Mouse (Mus musculus) cortical plate, adult 2 months (tissue): ENCODE data around the gene Cdh8. TPM values are rescaled to one million over a fixed set of nuclear protein-coding genes. Genes with fewer than 3 reads are reported as not detected.
"Not testable (repeated sequence)": the region's sequence is repeated elsewhere in the genome, so short reads cannot be mapped to it uniquely, and the experiment has no call there.

ENCODE experiments used
- H3K27ac ChIP-seq: fragments of 200-500 bp; 2 replicates; pipeline ENCODE4 v1.5.1; 2012; ENCODE audit warnings: low read length, control low read depth, inconsistent platforms; ENCODE audit not compliant: insufficient read depth
- H3K4me1 ChIP-seq: fragments of 200-500 bp; 2 replicates; pipeline ENCODE4 v1.6.1; 2011; ENCODE audit warnings: low read length; ENCODE audit not compliant: control insufficient read depth, insufficient read depth
- H3K4me3 ChIP-seq: fragments of 200-500 bp; 2 replicates; pipeline ENCODE4 v1.5.1; 2011; ENCODE audit warnings: mild to moderate bottlenecking, low read length, control low read depth; ENCODE audit not compliant: insufficient read depth
- CTCF ChIP-seq: fragments of 200-500 bp; IDR thresholded peaks from 2 replicates; pipeline ENCODE4 v1.5.1; 2011; ENCODE audit warnings: mild to moderate bottlenecking, control low read depth, low read length; ENCODE audit not compliant: insufficient read depth; ENCODE audit errors: extremely low read depth
- POLR2A ChIP-seq: fragments of 200-500 bp; IDR thresholded peaks from 2 replicates; pipeline ENCODE4 v1.6.1; 2011; ENCODE audit warnings: mild to moderate bottlenecking, low read length, control low read depth; ENCODE audit not compliant: insufficient read depth; ENCODE audit errors: extremely low read depth
- polyA plus RNA-seq: library from polyadenylated mRNA; depleted of rRNA; stranded (reverse); fragments of >200 nt; gene quantifications from 2 replicates; pipeline ENCODE4 v1.2.3, GENCODE M21; 2012

Cdh8 gene
- polyA plus RNA-seq, 1 experiment, result 22.9 TPM

DNA sequence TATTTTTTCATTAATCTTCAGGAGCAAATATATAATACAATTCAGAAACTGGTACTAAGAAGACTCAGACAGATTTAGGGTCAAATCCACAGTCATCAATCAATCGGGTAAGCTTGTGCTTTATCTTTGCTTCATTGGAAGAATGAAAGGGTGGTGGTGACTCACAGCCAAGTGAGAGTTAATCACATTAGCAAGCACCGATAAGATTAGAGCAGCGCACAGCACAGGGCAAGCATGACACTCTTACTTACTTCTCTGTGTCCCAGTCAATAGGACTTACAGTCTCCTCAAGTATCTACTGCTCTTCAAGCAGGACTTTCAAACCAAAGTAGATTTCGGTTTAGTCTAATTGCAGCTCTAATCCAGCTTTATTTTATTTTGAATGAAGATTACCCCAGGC lies 254.6 kb downstream of the Cdh8 start:
- Histone ChIP-seq H3K4me3 (no peak overlapping the region), H3K27ac (no peak overlapping the region), H3K4me1 (no peaks in the 10 kb centered on the region)
- TF ChIP-seq POLR2A (no peak), CTCF (no peak)

DNA sequence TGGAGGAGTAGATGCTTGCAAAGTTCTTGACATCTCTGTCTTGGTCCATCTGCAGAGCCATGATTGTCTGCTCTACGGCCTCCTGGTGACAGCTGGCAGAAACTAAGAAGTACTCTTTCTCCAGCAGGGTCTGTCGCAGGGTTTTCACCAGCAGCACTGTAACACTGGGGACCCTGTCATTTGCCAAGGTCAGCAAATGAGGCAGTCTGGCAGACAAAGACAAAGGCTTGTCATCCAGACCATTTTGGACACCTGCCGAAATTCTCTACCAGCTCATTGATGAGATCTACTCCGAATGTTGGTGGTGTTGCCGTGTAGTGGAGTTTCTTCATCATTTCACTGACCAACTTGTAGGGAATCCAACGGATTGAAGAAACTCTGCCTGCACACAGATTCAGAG lies 270.8 kb downstream of the Cdh8 start:
- Histone ChIP-seq H3K4me1 (no peaks in the 10 kb centered on the region), H3K27ac (no peak overlapping the region), H3K4me3 (no peak overlapping the region)
- TF ChIP-seq CTCF (no peak), POLR2A (no peak)

DNA sequence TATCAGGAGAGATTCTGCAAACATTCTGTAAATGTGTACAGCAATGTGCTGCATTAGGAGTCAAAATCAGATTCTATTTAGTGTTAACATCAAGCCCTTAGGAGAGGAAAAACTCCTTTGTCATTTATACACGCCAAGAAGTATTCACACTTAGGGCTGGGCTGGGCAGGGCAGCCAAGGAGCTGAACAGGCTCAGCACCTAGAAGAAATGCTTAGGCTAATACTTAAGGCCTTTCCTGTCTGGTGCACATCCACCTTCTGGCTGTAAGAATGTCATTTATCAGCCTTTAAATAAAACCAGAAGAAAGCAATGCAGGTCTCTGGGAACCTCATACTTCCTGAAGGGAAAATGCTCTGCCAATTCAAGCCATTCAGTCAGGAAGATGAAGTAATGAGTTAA lies 271.5 kb downstream of the Cdh8 start:
- H3K4me3 ChIP-seq, H3K4me1 ChIP-seq, H3K27ac ChIP-seq: not testable (repeated sequence)

DNA sequence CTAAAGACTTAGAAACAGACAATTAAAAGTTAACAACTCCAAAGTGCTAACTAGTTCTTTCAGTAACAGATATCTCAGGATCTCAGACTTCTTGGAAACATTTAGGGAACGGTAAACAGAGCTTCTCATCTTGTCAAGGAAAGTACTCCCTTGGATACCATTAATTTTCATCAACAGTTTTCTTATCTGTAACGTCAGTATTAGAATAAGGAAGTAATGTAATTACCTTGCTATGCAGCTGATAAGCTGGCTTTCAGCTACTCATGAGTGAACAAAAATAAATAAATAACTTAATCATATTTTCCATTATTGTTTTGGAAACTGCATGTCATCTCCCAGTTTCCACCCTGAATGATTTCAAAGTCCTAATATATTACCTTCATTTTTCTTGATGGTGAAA lies 317.8 kb downstream of the Cdh8 start:
- TF ChIP-seq CTCF, result no peak
- TF ChIP-seq POLR2A, result no peak
- no peaks in the 10 kb centered on the region for H3K4me1 ChIP-seq

DNA sequence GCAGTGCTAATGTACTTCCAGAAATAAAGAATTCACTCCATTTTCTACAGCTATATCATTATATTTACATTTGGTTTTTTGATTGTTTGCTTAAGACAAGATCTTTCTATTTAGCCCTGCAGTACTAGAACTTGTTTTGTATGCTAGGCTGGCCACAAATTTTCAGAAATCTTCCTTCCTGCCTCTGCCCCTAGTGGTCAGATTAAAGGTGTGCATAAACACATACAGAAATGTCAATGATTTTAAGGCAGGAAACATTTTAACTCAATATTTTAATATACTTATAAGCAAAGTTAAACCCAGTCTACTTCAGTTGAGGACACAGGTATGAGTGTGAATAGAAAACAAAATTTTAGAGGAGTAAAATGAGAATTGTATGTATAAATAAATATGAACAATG lies 364.9 kb downstream of the Cdh8 start:
- no peak for TF ChIP-seq POLR2A
- TF ChIP-seq CTCF, result no peak
- H3K27ac ChIP-seq, result no peak overlapping the region
- no peaks in the 10 kb centered on the region for H3K4me1 ChIP-seq
- H3K4me3 ChIP-seq, result no peak overlapping the region

More for the DNA sequence above, 317.8 kb downstream of the Cdh8 start:
- Histone ChIP-seq H3K4me3 (no peak overlapping the region), H3K27ac (no peak overlapping the region)

DNA sequence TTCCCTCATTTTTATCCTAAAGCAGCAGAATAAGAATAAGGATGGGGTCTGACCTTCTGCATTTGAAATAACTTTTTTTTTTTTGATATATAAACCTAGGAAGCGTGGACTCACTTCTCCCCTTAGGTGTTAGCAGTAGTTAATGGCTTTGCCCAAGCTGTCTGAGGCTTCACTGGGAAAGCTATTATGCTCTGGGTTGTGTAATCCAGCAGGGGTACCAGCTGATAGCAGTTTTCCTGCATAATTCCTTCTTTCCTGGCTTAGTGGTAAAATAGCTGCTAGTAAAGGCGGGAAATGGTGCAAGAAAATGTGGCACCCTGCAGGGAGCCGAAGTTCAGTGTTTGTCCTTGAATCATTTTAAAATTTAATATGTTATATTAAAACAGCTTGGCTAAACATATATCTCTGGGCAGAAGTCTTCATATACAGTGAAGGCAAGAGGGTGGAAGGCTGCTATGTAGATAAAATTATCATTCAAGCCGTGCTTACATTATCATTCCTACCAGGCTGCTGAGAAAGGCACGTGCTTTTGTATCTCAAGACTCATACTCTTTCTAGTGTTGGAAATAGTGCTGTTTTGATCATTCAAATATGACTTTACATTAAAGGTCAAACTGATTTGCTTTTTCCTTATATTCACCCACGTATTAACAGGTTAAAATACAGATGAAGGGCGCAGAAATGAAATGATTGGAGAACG lies 367.5 kb downstream of the Cdh8 start:
- Histone ChIP-seq H3K4me3 (no peak overlapping the region), H3K4me1 (no peaks in the 10 kb centered on the region), H3K27ac (no peak overlapping the region)
- TF ChIP-seq POLR2A (no peak), CTCF (no peak)

DNA sequence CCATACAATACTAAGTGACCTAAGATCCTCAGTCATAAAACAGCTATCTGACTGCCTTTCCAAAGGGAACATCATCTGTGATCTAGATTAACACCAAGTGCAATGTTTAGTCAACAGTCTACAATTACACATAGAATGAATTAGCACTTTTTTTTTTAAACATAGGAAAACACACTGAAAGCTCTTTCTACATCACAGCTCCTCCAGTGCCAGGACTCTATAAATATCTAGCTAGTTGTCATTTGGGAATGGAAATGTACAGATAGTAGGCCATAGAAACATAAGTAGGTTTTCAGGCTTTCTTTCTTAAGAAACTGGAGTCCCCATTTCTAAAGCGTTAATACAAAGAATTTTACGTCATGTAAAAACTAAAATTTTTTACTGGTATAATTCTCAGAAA lies 375.8 kb downstream of the Cdh8 start:
- TF ChIP-seq CTCF, result no peak
- no peak for TF ChIP-seq POLR2A
- H3K4me3 ChIP-seq, result no peak overlapping the region
- no peak overlapping the region for H3K27ac ChIP-seq
- H3K4me1 ChIP-seq, result no peaks in the 10 kb centered on the region

DNA sequence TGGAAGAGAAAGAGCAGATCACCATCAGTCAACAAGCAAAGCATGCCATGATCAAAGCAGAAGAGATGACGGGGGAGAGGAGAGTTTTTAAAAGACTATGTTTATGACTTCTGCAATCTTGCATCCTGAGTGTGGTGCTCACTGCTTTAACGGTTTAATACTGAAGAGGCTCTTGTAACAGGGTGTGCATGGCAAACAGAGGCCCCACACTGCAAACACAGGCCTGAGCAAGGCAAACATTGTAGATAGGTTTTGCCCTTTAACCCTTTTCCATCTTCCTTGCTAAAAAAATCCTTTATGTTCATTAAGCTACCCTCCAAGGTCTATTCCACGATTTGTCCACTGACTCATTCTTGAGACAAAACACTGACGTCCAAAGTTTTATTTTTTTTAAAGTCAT lies 385.2 kb downstream of the Cdh8 start:
- no peak overlapping the region for H3K27ac ChIP-seq
- no peaks in the 10 kb centered on the region for H3K4me1 ChIP-seq
- TF ChIP-seq CTCF (no peak), POLR2A (no peak)
- no peak overlapping the region for H3K4me3 ChIP-seq
